Mouse (Mus musculus) forebrain, embryonic 14.5 days (tissue): ENCODE data around the gene Igbp1b. TPM values are rescaled to one million over a fixed set of nuclear protein-coding genes. Genes with fewer than 3 reads are reported as not detected.

ENCODE experiments used
- ATAC-seq: fragments of 200-750 bp; cut with Nextera tagmentation; 2 replicates; pipeline ENCODE4 v1.8.0; 2017; ENCODE audit warnings: mild to moderate bottlenecking, moderate library complexity
- DNase-seq: peaks from one replicate; pipeline ENCODE4 v3.0.0-alpha.2; 2015; ENCODE audit warnings: low spot score
- H3K27ac ChIP-seq: fragments of 300-500 bp; sonication (generic); 2 replicates; pipeline ENCODE4 v1.5.1; 2014; ENCODE audit warnings: low read depth, mild to moderate bottlenecking, control low read depth, low read length, moderate library complexity
- H3K27me3 ChIP-seq: fragments of 300-500 bp; sonication (generic); replicated peaks from 2 replicates; pipeline ENCODE4 v1.6.1; 2014; ENCODE audit warnings: low read length, control low read depth, mixed read lengths; ENCODE audit not compliant: control insufficient read depth, insufficient read depth
- H3K36me3 ChIP-seq: fragments of 300-500 bp; sonication (generic); 2 replicates; pipeline ENCODE4 v1.6.1; 2014; ENCODE audit warnings: low read length, control low read depth; ENCODE audit not compliant: control insufficient read depth, insufficient read depth
- H3K4me1 ChIP-seq: fragments of 300-500 bp; sonication (generic); 2 replicates; pipeline ENCODE4 v1.6.1; 2014; ENCODE audit warnings: antibody characterized with exemption, low read length, control low read depth; ENCODE audit not compliant: control insufficient read depth, insufficient read depth
- H3K4me2 ChIP-seq: fragments of 300-500 bp; sonication (generic); 2 replicates; pipeline ENCODE4 v1.6.1; 2014; ENCODE audit warnings: mild to moderate bottlenecking, control low read depth, low read length
- H3K4me3 ChIP-seq: fragments of 300-500 bp; sonication (generic); 2 replicates; pipeline ENCODE4 v1.5.1; 2014; ENCODE audit warnings: low read depth, low read length, control low read depth
- H3K9ac ChIP-seq: fragments of 300-500 bp; sonication (generic); 2 replicates; pipeline ENCODE4 v1.6.1; 2014; ENCODE audit warnings: mild to moderate bottlenecking, low read length, control low read depth, moderate library complexity
- H3K9me3 ChIP-seq: fragments of 300-500 bp; sonication (generic); replicated peaks from 2 replicates; pipeline ENCODE4 v1.6.1; 2016; ENCODE audit warnings: low read length, control low read depth, mixed read lengths; ENCODE audit not compliant: control insufficient read depth
- WGBS: fragments of 180-500 bp; shearing (Covaris S2); extraction: QIAGEN DNeasy Blood & Tissue Kit; methylation state at CpG from one replicate; pipeline ENCODE4 v1.1.7; 2014; 5-methylcytosine and 5-hydroxymethylcytosine counted together
- polyA plus RNA-seq: library from polyadenylated mRNA; unstranded; fragments of >200 nt; fragmentation: Nextera tagmentation; extraction: Ambion mirVana; gene quantifications from 2 replicates; pipeline ENCODE4 v1.2.1, GENCODE M21; 2014

Igbp1b gene
- 0.40 and 0.77 TPM in 2 replicates for polyA plus RNA-seq

GRCm38 (mm10) chr6:138658516-138658915 is at the start of gene Igbp1b:
Gene Igbp1b, minus strand, starts transcription at chr6:138658544.
- Histone ChIP-seq H3K4me3 (no peak within 1 kb of the TSS), H3K36me3 (no peaks in the 10 kb centered on the region), H3K4me2 (no peak within 1 kb of the TSS), H3K9me3 (no peaks in the 10 kb centered on the region), H3K27ac (no peak within 1 kb of the TSS), H3K4me1 (no peaks in the 10 kb centered on the region), H3K9ac (no peak within 1 kb of the TSS), H3K27me3 (no peaks in the 10 kb centered on the region)
- ATAC-seq, result peak; percentile 79
- peak; percentile 55 for DNase-seq
- WGBS, result 49% methylated on average over 3 of the region's 3 CpGs

DNA sequence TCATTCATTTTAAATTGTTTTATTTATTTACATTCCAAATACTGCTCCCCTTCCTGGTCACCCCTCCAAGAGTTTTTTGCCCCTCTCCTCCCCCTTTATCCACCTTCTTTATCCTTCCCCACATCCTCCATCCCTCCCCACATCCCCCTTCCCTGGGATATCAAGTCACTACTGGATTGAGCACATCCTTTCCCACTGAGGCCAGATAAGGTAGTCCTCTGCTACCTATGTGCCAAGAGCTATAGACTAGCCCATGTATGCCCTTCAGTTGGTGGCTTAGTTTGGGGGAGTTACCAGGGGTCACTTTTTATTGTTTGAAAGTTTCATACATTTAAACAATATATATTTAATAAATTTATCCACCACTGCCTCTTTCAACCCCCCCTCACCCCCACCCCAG is 24.6 kb upstream of the Igbp1b start:
- Histone ChIP-seq H3K9me3 (no peaks in the 10 kb centered on the region), H3K36me3 (no peaks in the 10 kb centered on the region), H3K4me3 (no peak overlapping the region), H3K4me2 (no peak overlapping the region), H3K27ac (no peak overlapping the region), H3K27me3 (no peaks in the 10 kb centered on the region), H3K4me1 (no peaks in the 10 kb centered on the region), H3K9ac (no peak overlapping the region)
- DNase-seq (no peak), ATAC-seq (no peak)

GRCm38 (mm10) chr6:138672704-138673141 is 14.4 kb upstream of the Igbp1b start:
- Histone ChIP-seq H3K4me3 (no peak overlapping the region), H3K9me3 (no peaks in the 10 kb centered on the region), H3K27me3 (no peaks in the 10 kb centered on the region), H3K9ac (no peak overlapping the region), H3K4me2 (no peak overlapping the region), H3K4me1 (no peaks in the 10 kb centered on the region), H3K27ac (no peak overlapping the region), H3K36me3 (no peaks in the 10 kb centered on the region)
- ATAC-seq, result peak; percentile 72
- DNase-seq, result no peak
- WGBS, result 2% methylated on average over 2 of the region's 2 CpGs

DNA sequence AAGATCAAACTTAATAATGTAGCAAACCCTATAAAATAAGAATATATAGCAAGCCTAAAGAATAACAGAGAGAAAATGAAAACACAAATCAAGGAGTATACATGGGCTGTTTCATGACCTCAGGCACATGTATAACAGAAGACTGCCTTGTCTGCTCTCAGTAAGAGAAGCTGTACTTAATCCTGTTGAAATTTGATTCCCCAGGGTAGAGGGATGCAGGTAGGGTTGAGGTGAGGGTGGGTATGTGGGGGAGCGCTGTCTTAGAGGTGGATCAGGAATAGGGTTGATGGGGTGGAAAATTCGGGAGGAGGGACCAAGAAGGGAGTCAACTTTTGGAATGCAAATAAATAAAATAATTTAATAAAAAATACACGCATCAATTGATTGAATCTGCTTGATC is 7.1 kb upstream of the Igbp1b start:
- no peaks in the 10 kb centered on the region for H3K27me3 ChIP-seq
- WGBS, result 74% methylated on average over 3 of the region's 3 CpGs
- no peak for ATAC-seq

GRCm38 (mm10) chr6:138645604-138646003 is 12.7 kb downstream of the Igbp1b start:
- H3K27ac ChIP-seq, result no peak overlapping the region
- no peaks in the 10 kb centered on the region for H3K36me3 ChIP-seq
- H3K4me2 ChIP-seq, result no peak overlapping the region
- H3K4me1 ChIP-seq, result no peaks in the 10 kb centered on the region
- DNase-seq, result no peak
- H3K9ac ChIP-seq, result no peak overlapping the region
- H3K27me3 ChIP-seq, result no peaks in the 10 kb centered on the region
- 94% methylated on average over 2 of the region's 2 CpGs for WGBS
- no peaks in the 10 kb centered on the region; the same call in 1 of the 2 replicates for H3K9me3 ChIP-seq
- ATAC-seq, result no peak
- H3K4me3 ChIP-seq, result no peak overlapping the region

More for the DNA sequence above, 7.1 kb upstream of the Igbp1b start:
- Histone ChIP-seq H3K4me1 (no peaks in the 10 kb centered on the region), H3K9ac (no peak overlapping the region), H3K27ac (no peak overlapping the region), H3K36me3 (no peaks in the 10 kb centered on the region), H3K4me2 (no peak overlapping the region), H3K4me3 (no peak overlapping the region), H3K9me3 (no peaks in the 10 kb centered on the region)
- DNase-seq, result no peak

DNA sequence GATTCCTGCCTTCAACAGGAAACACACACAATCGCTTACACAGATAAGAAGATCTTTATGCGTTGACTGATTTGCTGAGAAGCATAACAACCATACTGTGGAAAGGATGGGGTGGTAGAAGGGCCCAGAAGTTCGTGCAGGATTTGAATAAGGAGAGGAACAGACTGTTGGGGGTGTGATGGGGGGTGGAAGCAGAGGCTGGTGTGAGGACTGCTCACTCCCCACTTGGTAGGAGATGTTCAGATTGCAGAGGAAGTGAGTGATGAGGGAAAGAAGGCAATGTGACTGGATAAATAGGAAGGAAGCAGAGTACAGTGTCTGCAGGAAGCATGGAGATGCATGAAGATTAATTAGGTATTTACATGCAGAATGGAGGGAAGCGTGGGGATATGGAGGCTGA is 19.0 kb downstream of the Igbp1b start:
- 68% methylated on average over 4 of the region's 4 CpGs for WGBS
- H3K9ac ChIP-seq, result no peak overlapping the region
- H3K4me2 ChIP-seq, result no peak overlapping the region
- H3K27ac ChIP-seq, result no peak overlapping the region
- no peaks in the 10 kb centered on the region for H3K27me3 ChIP-seq
- ATAC-seq, result no peak
- no peaks in the 10 kb centered on the region for H3K36me3 ChIP-seq
- no peak overlapping the region for H3K4me3 ChIP-seq
- peaks cover 3% of the 10 kb centered on the region; the same call in 1 of the 2 replicates for H3K9me3 ChIP-seq
- H3K4me1 ChIP-seq, result no peaks in the 10 kb centered on the region
- DNase-seq, result no peak

DNA sequence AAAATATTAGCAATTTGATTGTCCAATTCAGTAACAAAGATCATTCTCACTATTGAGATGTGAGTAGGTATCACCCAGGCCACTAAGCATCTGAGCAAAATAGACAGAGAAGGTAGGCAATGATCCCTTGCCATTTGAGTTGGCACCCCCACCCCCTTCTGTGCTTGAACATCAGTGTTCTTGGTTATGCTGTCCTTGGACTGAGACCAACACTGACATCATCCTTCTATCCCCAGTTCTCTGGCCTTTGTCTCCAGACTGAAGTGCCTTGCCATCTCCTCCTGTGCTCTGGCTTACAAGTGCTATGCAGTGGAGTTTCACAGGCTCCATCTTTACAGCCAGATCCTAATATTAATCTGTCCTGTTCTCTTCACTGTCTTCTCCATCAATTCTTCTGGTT is 37.6 kb downstream of the Igbp1b start:
- no peaks in the 10 kb centered on the region for H3K36me3 ChIP-seq
- no peak for ATAC-seq
- no peak overlapping the region for H3K9ac ChIP-seq
- H3K4me3 ChIP-seq, result no peak overlapping the region
- H3K9me3 ChIP-seq, result no peaks in the 10 kb centered on the region
- no peak overlapping the region for H3K27ac ChIP-seq
- H3K4me2 ChIP-seq, result no peak overlapping the region
- no peaks in the 10 kb centered on the region for H3K4me1 ChIP-seq
- no peak for DNase-seq
- no peaks in the 10 kb centered on the region for H3K27me3 ChIP-seq

DNA sequence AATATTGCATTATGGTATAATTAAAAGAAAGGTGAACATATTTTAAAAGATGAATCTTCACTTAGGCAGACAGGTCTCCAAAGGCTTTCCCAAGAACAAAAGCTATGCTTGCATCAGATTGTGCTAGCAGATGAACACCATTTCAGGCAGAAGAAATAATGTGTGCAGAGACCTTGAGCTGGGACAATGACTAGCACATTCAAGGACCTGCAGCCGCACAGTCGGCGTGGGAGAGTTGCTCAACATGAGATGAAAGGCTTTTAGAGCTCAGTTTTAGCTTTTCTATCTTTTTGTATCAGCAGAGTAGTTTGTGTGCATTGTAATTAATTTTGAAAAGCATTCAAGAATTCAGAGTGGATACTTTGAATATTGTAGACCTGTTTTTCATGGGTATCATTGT is 39.9 kb downstream of the Igbp1b start:
- DNase-seq (no peak), ATAC-seq (no peak)
- no peaks in the 10 kb centered on the region for H3K36me3 ChIP-seq
- H3K4me1 ChIP-seq, result no peaks in the 10 kb centered on the region
- WGBS, result 77% methylated on average over 3 of the region's 3 CpGs
- no peak overlapping the region for H3K9ac ChIP-seq
- no peaks in the 10 kb centered on the region for H3K27me3 ChIP-seq
- no peaks in the 10 kb centered on the region for H3K9me3 ChIP-seq
- no peak overlapping the region for H3K4me2 ChIP-seq
- H3K27ac ChIP-seq, result no peak overlapping the region
- H3K4me3 ChIP-seq, result no peak overlapping the region
